Mouse (Mus musculus): ENCODE results near the gene Apol10a. TPM values are rescaled to one million over a fixed set of nuclear protein-coding genes. Genes with fewer than 3 reads are reported as not detected.
"Not testable (repeated sequence)": the region's sequence is repeated elsewhere in the genome, so short reads cannot be mapped to it uniquely, and the experiment has no call there.

Apol10a gene
- total RNA-seq (2012; rRNA removed) (not detected in 2 replicates), total RNA-seq (2014; rRNA removed) (not detected in 2 replicates), polyA plus RNA-seq (2012; ENCODE audit: insufficient read length, low read depth) (not detected in 2 replicates)

DNA sequence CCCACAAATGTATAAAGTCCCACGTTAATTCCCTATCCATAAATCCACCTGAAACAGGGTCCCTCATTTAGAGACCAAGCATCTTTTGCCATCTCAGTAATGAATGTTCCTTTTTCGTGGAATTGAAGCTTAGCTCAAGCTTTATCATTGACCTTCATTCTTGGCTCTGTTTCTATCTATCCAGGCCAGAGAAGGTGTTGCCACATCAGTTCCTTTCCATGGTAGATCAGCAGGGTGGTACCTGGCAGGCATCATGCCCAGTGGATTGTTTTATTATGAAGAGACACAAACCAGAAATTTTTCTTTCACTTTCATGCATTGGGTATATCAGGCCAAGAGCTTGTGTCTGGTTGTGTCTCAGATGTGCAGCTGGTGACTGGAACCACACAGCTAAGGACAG lies at the start of gene Apol10a:
Gene Apol10a, plus strand, starts transcription at position 355 of the 400 bp plus-strand sequence.
- dilution Hi-C loops (cut with MboI; ENCODE audit: extremely low pct_ligation_motif_present, extremely low pct_unique_long_range_greater_than_20kb, low sequenced_read_pairs); H3K27ac ChIP-seq (ENCODE audit: insufficient read depth, low read depth); H3K4me1 ChIP-seq (ENCODE audit: control insufficient read depth in 1 of 2, insufficient read depth in 2 of 2); DNase-seq (ENCODE audit: extremely low read depth); H3K9me3 ChIP-seq (replicated peaks; ENCODE audit: low read length); H3K36me3 ChIP-seq (replicated peaks in 1 of 2; ENCODE audit: control insufficient read depth in 1 of 2, insufficient read depth in 1 of 2, low read length in 1 of 2); H3K9ac ChIP-seq (ENCODE audit: insufficient read depth, low read depth); H3K4me3 ChIP-seq (replicated peaks in 1 of 3; ENCODE audit: low read depth in 2 of 3, low read length in 2 of 3, poor library complexity in 1 of 3); in situ Hi-C loops (cut with MboI; ENCODE audit: low pct_ligation_motif_present, low pct_unique_long_range_greater_than_20kb, low sequenced_read_pairs); H3K4me2 ChIP-seq (ENCODE audit: insufficient read depth, low read depth, poor library complexity, severe bottlenecking); H3K79me2 ChIP-seq (replicated peaks; ENCODE audit: control insufficient read depth, extremely low read depth, insufficient read depth, poor library complexity, severe bottlenecking): not testable (repeated sequence)
- peaks cover 19% of the 10 kb centered on the region for H3K27me3 ChIP-seq (replicated peaks)

DNA sequence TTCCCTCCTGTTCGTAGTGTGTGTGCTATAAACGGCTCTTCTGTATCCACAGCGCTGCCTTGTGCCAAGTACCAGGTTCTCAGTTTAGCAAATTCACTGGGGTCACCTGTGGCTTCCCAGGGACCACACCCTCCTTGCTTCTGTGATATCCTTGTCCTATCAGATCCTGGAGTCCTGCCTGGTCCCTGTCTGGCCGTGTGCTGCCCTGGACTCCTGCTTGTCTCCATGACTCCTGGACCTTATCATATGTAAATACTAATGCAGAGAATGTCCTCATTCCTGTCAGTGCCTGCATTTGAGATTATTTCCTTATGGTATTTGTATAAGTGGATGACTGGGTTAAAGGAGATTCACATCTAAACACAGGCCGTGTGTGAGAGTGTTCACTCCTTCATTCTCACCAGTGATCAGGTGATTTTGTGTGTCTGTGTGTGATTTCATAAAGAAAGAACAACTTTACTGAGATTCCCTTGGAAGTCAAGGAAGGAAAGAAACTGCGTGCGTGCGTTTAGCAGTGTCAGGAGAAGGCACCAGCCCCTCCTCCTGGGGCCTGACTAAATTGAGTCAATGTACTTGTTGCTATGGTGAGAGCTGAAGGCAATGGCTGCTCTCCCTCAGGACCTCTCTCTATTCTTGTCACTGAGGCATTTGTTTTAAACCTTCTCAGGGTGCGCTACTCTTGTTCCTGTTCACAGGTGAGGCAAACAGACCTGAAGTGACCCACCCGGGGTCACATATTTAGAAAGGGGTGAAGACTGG lies 48.0 kb upstream of the Apol10a start:
- in situ Hi-C loops (cut with MboI; ENCODE audit: low pct_ligation_motif_present, low pct_unique_long_range_greater_than_20kb, low sequenced_read_pairs); dilution Hi-C loops (cut with MboI; ENCODE audit: extremely low pct_ligation_motif_present, extremely low pct_unique_long_range_greater_than_20kb, low sequenced_read_pairs); H3K4me3 ChIP-seq (replicated peaks in 1 of 3; ENCODE audit: low read depth in 2 of 3, low read length in 2 of 3, poor library complexity in 1 of 3): not testable (repeated sequence)

DNA sequence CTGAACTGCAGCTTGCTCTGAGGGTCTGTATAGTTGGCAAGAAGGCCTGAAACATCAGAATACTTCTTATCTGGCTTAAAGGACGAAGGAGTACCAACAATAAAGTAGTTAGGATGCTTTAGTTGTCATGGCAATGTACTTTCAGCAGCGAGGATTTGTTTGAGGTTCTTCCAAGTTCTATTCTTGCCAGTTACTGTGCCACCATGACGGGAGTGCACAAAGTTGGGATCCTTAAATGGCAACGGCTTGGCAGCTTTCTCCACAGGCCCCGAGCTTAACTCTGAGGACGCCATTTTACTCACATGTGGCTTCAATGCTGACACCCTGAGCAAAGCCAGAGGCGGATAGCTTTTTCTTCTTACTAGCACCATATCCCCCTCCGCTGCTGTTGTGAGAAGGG lies 32.1 kb upstream of the Apol10a start:
- H3K36me3 ChIP-seq (replicated peaks in 1 of 2; ENCODE audit: control insufficient read depth in 1 of 2, insufficient read depth in 1 of 2, low read length in 1 of 2); H3K4me3 ChIP-seq (replicated peaks in 1 of 3; ENCODE audit: low read depth in 2 of 3, low read length in 2 of 3, poor library complexity in 1 of 3); H3K9ac ChIP-seq (ENCODE audit: insufficient read depth, low read depth); H3K79me2 ChIP-seq (replicated peaks; ENCODE audit: control insufficient read depth, extremely low read depth, insufficient read depth, poor library complexity, severe bottlenecking); H3K4me1 ChIP-seq (ENCODE audit: control insufficient read depth in 1 of 2, insufficient read depth in 2 of 2); H3K27me3 ChIP-seq (replicated peaks); H3K4me2 ChIP-seq (ENCODE audit: insufficient read depth, low read depth, poor library complexity, severe bottlenecking); dilution Hi-C loops (cut with MboI; ENCODE audit: extremely low pct_ligation_motif_present, extremely low pct_unique_long_range_greater_than_20kb, low sequenced_read_pairs); DNase-seq (ENCODE audit: extremely low read depth); H3K27ac ChIP-seq (ENCODE audit: insufficient read depth, low read depth); in situ Hi-C loops (cut with MboI; ENCODE audit: low pct_ligation_motif_present, low pct_unique_long_range_greater_than_20kb, low sequenced_read_pairs); H3K9me3 ChIP-seq (replicated peaks; ENCODE audit: low read length): not testable (repeated sequence)

More for the DNA sequence above, 48.0 kb upstream of the Apol10a start:
- not testable (repeated sequence) for H3K9me3 ChIP-seq (replicated peaks; ENCODE audit: low read length); H3K27ac ChIP-seq (ENCODE audit: insufficient read depth, low read depth); H3K27me3 ChIP-seq (replicated peaks); H3K9ac ChIP-seq (ENCODE audit: insufficient read depth, low read depth); H3K4me2 ChIP-seq (ENCODE audit: insufficient read depth, low read depth, poor library complexity, severe bottlenecking); H3K79me2 ChIP-seq (replicated peaks; ENCODE audit: control insufficient read depth, extremely low read depth, insufficient read depth, poor library complexity, severe bottlenecking); H3K36me3 ChIP-seq (replicated peaks in 1 of 2; ENCODE audit: control insufficient read depth in 1 of 2, insufficient read depth in 1 of 2, low read length in 1 of 2); DNase-seq (ENCODE audit: extremely low read depth); H3K4me1 ChIP-seq (ENCODE audit: control insufficient read depth in 1 of 2, insufficient read depth in 2 of 2)

DNA sequence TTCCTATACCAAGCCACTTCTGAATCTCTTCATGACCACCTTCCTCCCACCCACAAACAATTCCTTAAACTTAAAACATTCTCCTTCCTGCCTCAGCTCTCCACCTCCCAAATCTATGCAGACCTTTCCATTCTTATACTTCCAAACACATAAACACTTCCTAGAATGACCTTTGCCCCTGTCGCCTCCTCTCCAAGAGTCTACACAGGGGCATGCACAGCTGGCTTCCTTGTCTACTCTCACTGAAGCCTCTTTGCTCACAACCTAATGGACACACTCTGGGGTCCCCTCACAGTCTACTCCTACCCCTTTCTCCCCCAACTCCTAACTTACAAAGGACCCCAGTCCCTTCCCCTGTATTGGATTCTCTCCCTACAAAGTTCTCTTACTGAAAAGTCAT lies 31.2 kb upstream of the Apol10a start:
- H3K79me2 ChIP-seq (replicated peaks; ENCODE audit: control insufficient read depth, extremely low read depth, insufficient read depth, poor library complexity, severe bottlenecking); H3K27ac ChIP-seq (ENCODE audit: insufficient read depth, low read depth); H3K4me2 ChIP-seq (ENCODE audit: insufficient read depth, low read depth, poor library complexity, severe bottlenecking); dilution Hi-C loops (cut with MboI; ENCODE audit: extremely low pct_ligation_motif_present, extremely low pct_unique_long_range_greater_than_20kb, low sequenced_read_pairs); H3K4me1 ChIP-seq (ENCODE audit: control insufficient read depth in 1 of 2, insufficient read depth in 2 of 2); H3K36me3 ChIP-seq (replicated peaks in 1 of 2; ENCODE audit: control insufficient read depth in 1 of 2, insufficient read depth in 1 of 2, low read length in 1 of 2); H3K4me3 ChIP-seq (replicated peaks in 1 of 3; ENCODE audit: low read depth in 2 of 3, low read length in 2 of 3, poor library complexity in 1 of 3); H3K9me3 ChIP-seq (replicated peaks; ENCODE audit: low read length); H3K27me3 ChIP-seq (replicated peaks); in situ Hi-C loops (cut with MboI; ENCODE audit: low pct_ligation_motif_present, low pct_unique_long_range_greater_than_20kb, low sequenced_read_pairs); DNase-seq (ENCODE audit: extremely low read depth); H3K9ac ChIP-seq (ENCODE audit: insufficient read depth, low read depth): not testable (repeated sequence)

DNA sequence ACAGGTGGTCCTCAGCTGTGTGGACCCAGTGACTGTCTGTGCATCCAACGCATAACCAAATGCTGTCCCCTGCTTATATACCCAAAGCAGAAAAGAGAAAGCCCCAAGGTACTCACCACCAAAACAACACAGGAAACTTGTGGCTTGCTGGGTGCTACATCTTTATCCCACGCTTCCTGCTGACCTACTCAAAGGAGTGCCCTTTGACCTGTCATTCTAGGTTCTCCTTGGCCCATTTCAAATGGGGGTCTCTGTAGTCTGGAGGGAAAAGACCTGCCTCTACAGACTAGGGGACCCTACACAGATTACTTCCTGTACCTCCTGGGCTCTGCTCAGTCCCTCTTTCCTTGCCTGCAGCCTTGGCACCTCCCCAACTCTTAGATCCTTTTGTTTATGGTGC lies 29.5 kb upstream of the Apol10a start, which contains the start of gene Apol7b:
Gene Apol7b, minus strand, starts transcription at position 101 of the 400 bp plus-strand sequence.
- in situ Hi-C loops (cut with MboI; ENCODE audit: low pct_ligation_motif_present, low pct_unique_long_range_greater_than_20kb, low sequenced_read_pairs); H3K27me3 ChIP-seq (replicated peaks); H3K36me3 ChIP-seq (replicated peaks in 1 of 2; ENCODE audit: control insufficient read depth in 1 of 2, insufficient read depth in 1 of 2, low read length in 1 of 2); H3K4me1 ChIP-seq (ENCODE audit: control insufficient read depth in 1 of 2, insufficient read depth in 2 of 2); H3K4me2 ChIP-seq (ENCODE audit: insufficient read depth, low read depth, poor library complexity, severe bottlenecking); H3K9ac ChIP-seq (ENCODE audit: insufficient read depth, low read depth); DNase-seq (ENCODE audit: extremely low read depth); dilution Hi-C loops (cut with MboI; ENCODE audit: extremely low pct_ligation_motif_present, extremely low pct_unique_long_range_greater_than_20kb, low sequenced_read_pairs); H3K9me3 ChIP-seq (replicated peaks; ENCODE audit: low read length); H3K4me3 ChIP-seq (replicated peaks in 1 of 3; ENCODE audit: low read depth in 2 of 3, low read length in 2 of 3, poor library complexity in 1 of 3); H3K79me2 ChIP-seq (replicated peaks; ENCODE audit: control insufficient read depth, extremely low read depth, insufficient read depth, poor library complexity, severe bottlenecking); H3K27ac ChIP-seq (ENCODE audit: insufficient read depth, low read depth): not testable (repeated sequence)
